Mouse (Mus musculus): Measurements from ENCODE around the gene Gm17455. TPM values are rescaled to one million over a fixed set of nuclear protein-coding genes. Genes with fewer than 3 reads are reported as not detected.

Gm17455 gene
- 1 to 10 TPM; 3.3 to 5.1 TPM for total RNA-seq (2023)

GRCm38 (mm10) chr10:60399449-60399848, at the start of gene Gm17455:
Gene Gm17455 (plus strand): TSS chr10:60399726.

Other genes starting within 250 kb of the Gm17455 start
- 1 to 10 TPM in 1 of 2 experiments, under 1 TPM in 1; 0.88 to 1.1 TPM for gene Chst3, start 180.5 kb upstream of the Gm17455 start, total RNA-seq (2023)
- 1,000 to 10,000 TPM; 1,888 to 2,148 TPM for gene Psap, start 122.1 kb upstream of the Gm17455 start, total RNA-seq (2023)
- gene Vsir, start 52.9 kb upstream of the Gm17455 start, total RNA-seq (2023) = 100 to 1,000 TPM; 646 to 653 TPM